Mouse (Mus musculus) left cerebral cortex, adult 8-10 months (tissue): ENCODE results near the gene Glg1. TPM values are rescaled to one million over a fixed set of nuclear protein-coding genes. Genes with fewer than 3 reads are reported as not detected.
"Not testable (repeated sequence)": the region's sequence is repeated elsewhere in the genome, so short reads cannot be mapped to it uniquely, and the experiment has no call there.

Experiments used
- DNase-seq, 2 experiments: peaks; one replicate each; pipeline ENCODE4 v3.0.0; 2022; ENCODE audit warnings: low spot score in 2 of 2
- microRNA-seq, 2 experiments: library from miRNA; unstranded; fragments of <30 nt; microRNA quantifications; one replicate each; pipeline ENCODE4 v1.2.0; 2022
- total RNA-seq, 4 experiments: library from RNA; stranded (reverse); gene quantifications; 2 replicates each; pipeline ENCODE4 v1.2.4; 2022

Gene Glg1
- total RNA-seq, 4 experiments from 2014 or later, result 139 to 145 (median 142) TPM

DNA sequence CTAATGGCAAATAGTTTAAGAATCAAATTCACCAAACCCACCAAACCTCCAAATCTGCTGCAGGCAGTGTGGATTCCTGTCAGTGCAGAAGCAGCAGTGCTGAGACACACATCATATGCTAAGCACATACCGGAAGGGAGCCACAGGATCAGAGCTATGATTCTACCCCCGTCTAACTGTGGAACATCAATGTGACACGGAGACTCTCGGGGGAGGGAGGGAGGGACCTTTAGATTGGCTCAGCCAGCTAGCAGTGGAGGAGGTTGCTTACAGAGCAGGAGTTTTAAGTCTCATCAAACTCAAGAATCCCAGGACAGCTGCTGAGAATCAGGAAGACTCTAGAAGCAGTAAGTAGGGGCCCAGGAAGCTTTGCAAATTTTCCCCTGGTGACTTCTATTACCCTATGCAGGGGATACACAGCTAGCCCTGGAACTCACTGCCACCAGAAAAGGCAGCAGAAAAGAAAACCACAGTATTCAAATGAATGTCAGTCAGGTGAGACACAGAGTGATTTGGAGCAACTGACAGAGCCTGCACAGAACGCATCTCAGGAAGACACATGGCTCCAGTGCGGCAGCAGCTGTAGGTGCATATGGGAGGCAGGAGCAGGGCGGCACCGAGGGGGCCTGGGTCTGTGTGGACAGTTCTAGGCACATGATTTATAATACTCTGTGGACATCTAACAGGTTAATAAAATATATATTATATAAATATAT lies 103.1 kb downstream of the Glg1 start:
- DNase-seq, result no peak

DNA sequence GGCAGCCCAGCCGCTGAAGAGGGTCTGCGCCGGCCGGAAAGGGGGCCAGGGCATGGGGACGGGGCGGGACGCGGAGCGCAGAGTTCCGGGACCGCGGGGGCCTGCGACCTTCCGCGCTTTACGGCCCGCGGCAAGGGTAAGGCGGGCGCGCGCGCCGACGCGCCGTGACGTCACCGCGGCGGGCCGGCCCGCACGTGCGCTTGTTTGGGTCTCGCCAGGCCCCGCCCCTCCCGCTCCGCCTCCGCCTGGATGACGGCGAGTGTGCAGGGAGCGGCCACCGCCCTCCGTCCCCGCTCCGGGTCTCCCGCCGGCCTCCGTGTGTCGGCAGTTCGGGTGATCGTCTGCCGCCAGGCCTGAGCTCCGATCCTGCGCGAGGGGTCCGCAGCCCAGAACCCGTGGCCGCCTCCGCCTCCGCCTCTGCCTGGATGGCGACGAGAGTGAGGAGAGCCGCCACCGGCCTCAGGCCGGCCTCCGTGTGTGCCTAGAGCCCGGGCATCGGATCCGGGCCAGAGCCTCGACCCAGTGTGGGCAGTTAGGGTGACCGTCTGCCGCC lies 113.5 kb downstream of the Glg1 start:
- peak; percentile 76 to 90 for DNase-seq

DNA sequence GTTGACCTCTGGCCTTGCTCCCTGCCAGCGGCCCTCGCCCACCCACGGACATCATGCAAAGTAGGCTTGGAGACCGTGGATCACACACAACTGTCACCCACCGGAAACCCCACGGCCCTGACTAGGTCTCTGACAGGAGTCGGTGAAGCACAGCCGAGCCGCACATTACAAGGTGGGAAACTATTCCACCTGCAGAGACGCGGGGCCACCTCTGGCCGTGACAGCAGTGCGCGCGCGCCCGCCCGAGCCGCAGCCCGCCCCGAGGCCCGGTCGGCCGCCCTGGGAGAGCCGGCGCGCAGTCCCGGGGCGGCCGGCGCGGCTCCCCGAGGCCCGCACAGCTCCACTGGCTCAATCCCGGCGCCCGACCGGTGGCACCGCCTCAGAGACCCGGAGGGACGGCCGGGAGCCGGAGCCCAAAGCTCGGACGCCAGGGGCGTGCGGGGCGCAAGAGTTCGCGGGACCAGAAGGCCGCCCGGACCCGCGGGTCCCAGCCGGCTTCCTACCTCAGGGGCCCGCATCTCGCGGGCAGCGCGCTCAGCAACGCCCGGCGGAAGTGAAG lies 114.0 kb downstream of the Glg1 start:
- not testable (repeated sequence) for DNase-seq

DNA sequence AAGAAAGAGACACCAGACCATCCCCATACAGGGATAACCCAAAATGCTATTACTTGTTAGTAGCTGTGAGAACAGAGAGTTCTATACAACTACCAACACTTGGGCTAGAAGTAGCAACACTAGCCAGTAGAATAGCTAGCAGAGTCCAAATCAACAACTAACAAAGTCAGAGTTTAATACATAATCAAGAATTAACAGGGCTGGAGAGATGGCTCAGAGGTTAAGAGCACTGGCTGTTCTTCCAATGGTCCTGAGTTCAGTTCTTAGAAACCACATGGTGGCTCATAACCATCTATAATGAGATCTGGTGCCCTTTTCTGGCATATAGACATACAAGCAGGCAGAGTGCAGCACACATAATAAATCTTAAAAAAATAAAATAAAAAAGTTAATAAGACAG lies 116.5 kb downstream of the Glg1 start:
- DNase-seq, result no peak

DNA sequence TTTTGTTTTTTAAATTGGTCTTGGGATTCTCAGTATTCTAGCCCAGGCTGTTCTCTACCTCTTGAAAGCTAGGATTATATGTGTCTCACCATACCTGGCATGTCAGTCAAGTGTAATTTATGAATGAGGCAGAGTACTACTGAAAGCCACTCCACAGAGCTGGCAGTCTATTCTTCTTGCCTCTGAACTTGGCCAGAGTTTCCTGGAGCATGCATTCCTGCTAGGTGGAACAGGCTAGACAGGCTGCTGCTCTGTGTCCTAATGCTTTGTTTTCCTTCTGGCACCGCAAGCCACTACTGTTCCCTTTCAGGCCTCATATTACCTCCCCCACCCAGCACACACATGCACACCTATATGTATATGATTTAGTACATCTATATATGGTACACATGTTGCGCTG lies 128.3 kb downstream of the Glg1 start:
- DNase-seq, result no peak

DNA sequence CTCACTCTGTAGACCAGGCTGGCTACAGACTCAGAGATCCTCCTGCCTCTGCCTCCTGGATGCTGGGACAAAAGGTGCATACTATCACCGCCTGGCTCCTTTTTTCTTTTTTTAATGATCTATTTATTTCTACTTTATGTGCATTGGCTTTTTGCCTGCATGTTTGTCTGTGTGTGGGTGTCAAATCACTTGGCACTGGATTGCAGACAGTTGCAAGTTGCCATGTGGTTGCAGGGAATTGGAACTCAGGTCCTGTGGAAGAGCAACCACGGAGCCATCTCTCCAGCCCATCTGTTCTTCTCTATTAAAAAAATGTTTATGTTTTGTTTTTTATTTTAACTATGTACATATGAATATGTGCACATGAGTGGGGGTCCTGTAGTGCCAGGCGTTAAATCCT lies 139.5 kb downstream of the Glg1 start:
- DNase-seq, result no peak

DNA sequence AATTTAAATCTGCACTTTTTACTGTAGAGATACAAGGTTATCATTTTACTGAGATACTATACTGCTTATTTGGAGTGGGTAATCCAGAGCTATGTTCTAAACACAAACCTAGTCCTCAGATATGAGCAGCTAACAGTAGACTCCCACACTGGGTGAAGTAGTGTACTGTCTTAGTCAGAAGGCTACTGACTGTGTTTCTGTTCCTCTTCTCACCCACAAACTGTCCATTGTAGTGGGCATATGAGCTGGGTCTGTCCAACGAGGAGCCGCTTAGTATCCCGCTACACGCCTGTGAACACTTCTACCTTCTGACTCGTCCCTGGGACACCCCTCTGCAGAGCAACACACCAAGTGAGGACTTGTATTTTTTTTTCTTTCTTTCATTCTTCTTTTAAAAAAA lies 144.1 kb downstream of the Glg1 start:
- no peak for DNase-seq

Small RNA genes within 50 kb of the gene (microRNA-seq; reads per million reads assigned to microRNA genes)
- 0 to 0.63 reads per million in 2 experiments for gene Gm23193

Other genes starting within 250 kb of the Glg1 start
- gene Ddx19b, start 227.5 kb downstream of the Glg1 start, total RNA-seq, result 10 to 100 TPM; 17.9 to 20.5 (median 18.9) TPM
- gene Aars, start 226.1 kb downstream of the Glg1 start, total RNA-seq, result 100 to 1,000 TPM in 1 of 4 experiments, 10 to 100 TPM in 3; 82.5 to 110 (median 95.8) TPM
- gene Exosc6, start 202.9 kb downstream of the Glg1 start, total RNA-seq, result not detected
- 1 to 10 TPM; 2.3 to 4.0 (median 3.3) TPM for gene Clec18a, start 166.8 kb downstream of the Glg1 start, total RNA-seq
- 10 to 100 TPM; 29.0 to 36.5 (median 31.5) TPM for gene Pdpr, start 164.6 kb downstream of the Glg1 start, total RNA-seq
- gene Rfwd3, start 41.0 kb upstream of the Glg1 start, total RNA-seq, result 10 to 100 TPM; 22.4 to 24.1 (median 23.5) TPM
- gene Mlkl, start 79.0 kb upstream of the Glg1 start, total RNA-seq, result under 1 TPM in 2 of 4 experiments, not detected in 2; 0.30 to 0.33 TPM
- gene Fa2h, start 134.6 kb upstream of the Glg1 start, total RNA-seq, result 10 to 100 TPM; 23.8 to 26.2 (median 24.8) TPM